Mouse (Mus musculus) forebrain, postnatal 0 days (tissue): ENCODE data around the gene Dpp6. TPM values are rescaled to one million over a fixed set of nuclear protein-coding genes. Genes with fewer than 3 reads are reported as not detected.

Experiments
- ATAC-seq: fragments of 200-750 bp; cut with Nextera tagmentation; 2 replicates; pipeline ENCODE4 v1.8.0; 2017; ENCODE audit warnings: mild to moderate bottlenecking, moderate library complexity
- DNase-seq: peaks from one replicate; pipeline ENCODE4 v3.0.0-alpha.2; 2015
- H3K27ac ChIP-seq: fragments of 300-500 bp; sonication (generic); 2 replicates; pipeline ENCODE4 v1.5.1; 2014; ENCODE audit warnings: low read depth, mild to moderate bottlenecking, antibody characterized with exemption, low read length, moderate library complexity, mixed read lengths
- H3K27me3 ChIP-seq: fragments of 300-500 bp; sonication (generic); 2 replicates; pipeline ENCODE4 v1.6.1; 2014; ENCODE audit warnings: mild to moderate bottlenecking, low read length, mixed read lengths; ENCODE audit not compliant: insufficient read depth
- H3K36me3 ChIP-seq: fragments of 300-500 bp; sonication (generic); 2 replicates; pipeline ENCODE4 v1.6.1; 2014; ENCODE audit warnings: mild to moderate bottlenecking, moderate library complexity; ENCODE audit not compliant: insufficient read depth
- H3K4me1 ChIP-seq: fragments of 300-500 bp; sonication (generic); 2 replicates; pipeline ENCODE4 v1.6.1; 2014; ENCODE audit warnings: antibody characterized with exemption; ENCODE audit not compliant: insufficient read depth
- H3K4me2 ChIP-seq: fragments of 300-500 bp; sonication (generic); 2 replicates; pipeline ENCODE4 v1.6.1; 2014; ENCODE audit warnings: low read depth, mild to moderate bottlenecking, moderate library complexity
- H3K4me3 ChIP-seq: fragments of 300-500 bp; sonication (generic); 2 replicates; pipeline ENCODE4 v1.5.1; 2014; ENCODE audit warnings: low read depth, low read length, mixed read lengths
- H3K9ac ChIP-seq: fragments of 300-500 bp; sonication (generic); 2 replicates; pipeline ENCODE4 v1.6.1; 2014; ENCODE audit warnings: mild to moderate bottlenecking
- H3K9me3 ChIP-seq: fragments of 300-500 bp; sonication (generic); 2 replicates; pipeline ENCODE4 v1.6.1; 2016; ENCODE audit warnings: low read length
- CTCF ChIP-seq: sonication (generic); IDR thresholded peaks from 2 replicates; pipeline ENCODE4 v1.5.1; 2016; ENCODE audit warnings: antibody characterized with exemption, control low read depth, low read depth
- WGBS: fragments of 180-500 bp; shearing (Covaris S2); extraction: QIAGEN DNeasy Blood & Tissue Kit; methylation state at CpG from one replicate; pipeline ENCODE4 v1.1.7; 2014; 5-methylcytosine and 5-hydroxymethylcytosine counted together
- polyA plus RNA-seq: library from polyadenylated mRNA; unstranded; fragments of >200 nt; fragmentation: Nextera tagmentation; extraction: Ambion mirVana; gene quantifications from 2 replicates; pipeline ENCODE4 v1.2.1, GENCODE M21; 2015
- total RNA-seq: library from RNA; depleted of rRNA; stranded (reverse); fragments of >200 nt; gene quantifications from 2 replicates; pipeline ENCODE4 v1.2.3, GENCODE M21; 2014

Dpp6 gene
- total and polyA plus RNA-seq, 2 experiments from 2014 or later = 58.4 to 116 TPM

DNA sequence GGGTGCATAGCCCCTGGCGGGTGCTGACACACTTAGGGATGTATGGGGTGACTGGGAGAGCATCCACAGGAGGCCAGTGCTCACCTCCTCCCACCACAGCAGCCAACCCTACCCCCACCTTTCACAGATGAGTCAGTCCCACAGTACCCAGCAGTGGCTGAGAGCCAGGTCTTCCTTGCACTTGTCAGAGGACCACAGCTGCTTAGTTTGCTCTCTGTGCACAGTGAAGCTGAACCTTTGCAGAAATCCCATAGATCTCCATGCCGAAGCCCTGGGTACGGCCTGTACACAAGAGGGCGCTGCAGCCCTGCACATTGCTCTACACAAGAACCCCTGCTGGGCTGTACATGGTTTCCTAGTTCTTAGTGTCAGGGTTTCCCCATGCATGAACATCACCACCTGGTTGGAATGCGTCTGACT, 860.3 kb downstream of the Dpp6 start:
- H3K9me3 ChIP-seq = no peaks in the 10 kb centered on the region
- H3K27me3 ChIP-seq = no peaks in the 10 kb centered on the region
- no peak overlapping the region for H3K4me2 ChIP-seq
- DNase-seq (no peak), ATAC-seq (peak; percentile 38; the same call in 1 of the 2 replicates)
- 59% methylated on average over 5 of the region's 5 CpGs for WGBS
- H3K4me3 ChIP-seq = no peak overlapping the region
- H3K36me3 ChIP-seq = no peaks in the 10 kb centered on the region; the same call in 1 of the 2 replicates
- no peaks in the 10 kb centered on the region for H3K4me1 ChIP-seq
- TF ChIP-seq CTCF = peak; percentile 57
- no peak overlapping the region for H3K9ac ChIP-seq
- no peak overlapping the region for H3K27ac ChIP-seq

DNA sequence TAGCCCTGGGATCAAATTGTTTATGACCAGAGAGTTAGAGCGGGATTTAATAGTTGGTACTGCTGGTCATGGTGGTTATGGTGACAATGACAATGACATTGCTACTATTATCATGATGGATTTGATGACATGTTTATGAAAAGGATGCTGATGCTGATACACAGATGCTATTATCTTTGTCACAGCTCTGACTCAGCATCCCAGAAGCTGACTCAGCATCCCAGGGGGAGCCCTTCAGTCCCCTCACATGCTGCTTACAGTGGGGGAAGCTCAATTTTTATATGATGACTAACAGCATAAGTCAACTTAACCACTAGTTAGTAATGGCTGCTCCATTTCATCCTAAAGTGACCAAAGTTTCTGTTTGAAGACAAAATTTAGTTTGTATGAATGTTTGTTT, 862.1 kb downstream of the Dpp6 start:
- TF ChIP-seq CTCF = no peak
- no peaks in the 10 kb centered on the region for H3K36me3 ChIP-seq
- no peak for DNase-seq
- H3K4me2 ChIP-seq = no peak overlapping the region
- no peak overlapping the region for H3K9ac ChIP-seq
- H3K4me3 ChIP-seq = no peak overlapping the region
- WGBS = 92% methylated on average over 1 of the region's 1 CpGs
- no peak for ATAC-seq
- H3K27ac ChIP-seq = no peak overlapping the region
- no peaks in the 10 kb centered on the region for H3K27me3 ChIP-seq
- no peaks in the 10 kb centered on the region for H3K4me1 ChIP-seq
- no peaks in the 10 kb centered on the region for H3K9me3 ChIP-seq

DNA sequence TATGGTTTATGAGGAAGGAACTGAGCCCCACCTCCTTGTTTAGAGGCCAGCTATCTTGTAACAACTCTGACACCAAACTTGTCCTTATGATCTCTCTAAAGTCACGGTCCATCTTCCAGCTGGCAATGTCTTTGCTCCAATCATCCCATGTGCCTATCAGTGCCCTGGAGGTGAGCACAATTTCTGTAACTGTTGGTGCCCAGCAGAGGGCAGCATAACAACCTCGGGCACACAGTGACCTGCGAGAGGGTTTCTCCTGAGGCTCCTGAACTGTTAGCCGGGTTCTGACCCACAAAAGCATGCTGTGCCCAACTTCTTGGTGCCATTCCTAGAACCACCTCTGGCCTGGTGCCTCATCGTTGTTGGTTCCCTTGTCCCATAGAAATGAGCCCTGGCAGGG, 863.5 kb downstream of the Dpp6 start:
- peak; percentile 61 for TF ChIP-seq CTCF
- 33% methylated on average over 5 of the region's 5 CpGs for WGBS
- Histone ChIP-seq H3K4me1 (no peaks in the 10 kb centered on the region), H3K36me3 (no peaks in the 10 kb centered on the region), H3K4me2 (no peak overlapping the region), H3K4me3 (no peak overlapping the region), H3K9ac (no peak overlapping the region), H3K27me3 (no peaks in the 10 kb centered on the region), H3K9me3 (no peaks in the 10 kb centered on the region), H3K27ac (no peak overlapping the region)
- ATAC-seq (no peak), DNase-seq (no peak)

DNA sequence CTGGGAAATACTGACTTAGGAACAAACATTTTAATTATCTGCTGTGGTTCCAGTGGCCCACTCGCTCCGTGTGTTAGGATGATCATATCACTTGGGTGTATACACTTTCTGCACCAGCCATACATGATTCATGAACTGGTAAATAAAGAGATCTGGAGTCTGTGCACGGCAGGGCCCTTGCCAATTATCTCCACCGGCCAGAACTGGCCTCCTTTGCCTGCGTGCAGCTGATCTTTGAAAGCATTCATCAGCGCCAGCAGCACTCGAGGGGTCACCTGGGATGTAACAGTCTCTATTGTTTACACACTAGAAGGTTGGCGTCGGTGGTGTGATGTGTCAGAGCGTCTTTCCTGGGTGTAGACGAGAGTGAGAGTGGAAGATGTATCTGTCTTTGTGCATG, 868.2 kb downstream of the Dpp6 start:
- no peaks in the 10 kb centered on the region for H3K4me1 ChIP-seq
- ATAC-seq (peak; percentile 33), DNase-seq (no peak)
- H3K4me2 ChIP-seq = no peak overlapping the region
- no peak overlapping the region for H3K27ac ChIP-seq
- H3K9ac ChIP-seq = no peak overlapping the region
- no peaks in the 10 kb centered on the region for H3K27me3 ChIP-seq
- no peak overlapping the region for H3K4me3 ChIP-seq
- no peaks in the 10 kb centered on the region for H3K36me3 ChIP-seq
- no peaks in the 10 kb centered on the region for H3K9me3 ChIP-seq
- TF ChIP-seq CTCF = no peak
- WGBS = 43% methylated on average over 11 of the region's 11 CpGs

DNA sequence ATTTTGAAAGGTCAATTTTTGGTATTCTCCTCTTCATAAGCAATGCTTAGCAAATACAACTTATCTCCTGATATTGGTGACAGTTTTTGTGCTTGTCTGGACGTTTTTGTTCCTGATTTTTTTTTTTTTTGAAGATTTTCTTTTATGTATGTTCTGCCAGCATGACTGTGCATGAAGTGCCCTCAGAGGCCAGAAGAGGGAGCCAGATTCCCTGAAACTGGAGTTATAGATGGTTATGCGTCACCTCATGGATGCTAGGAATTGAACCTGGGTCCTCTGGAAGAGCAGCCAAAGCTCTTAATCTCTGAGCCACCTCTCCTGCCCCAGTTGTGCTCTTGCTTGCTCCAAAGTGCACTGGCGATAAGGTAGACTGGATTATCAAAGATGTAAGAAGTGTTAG, 868.9 kb downstream of the Dpp6 start:
- Histone ChIP-seq H3K27me3 (no peaks in the 10 kb centered on the region), H3K9me3 (no peaks in the 10 kb centered on the region), H3K4me1 (no peaks in the 10 kb centered on the region), H3K4me3 (no peak overlapping the region), H3K4me2 (no peak overlapping the region), H3K27ac (no peak overlapping the region), H3K36me3 (no peaks in the 10 kb centered on the region), H3K9ac (no peak overlapping the region)
- 69% methylated on average over 3 of the region's 3 CpGs for WGBS
- TF ChIP-seq CTCF = 0 out of 2 replicates have a peak, but pooled peaks have one; percentile 23
- DNase-seq (no peak), ATAC-seq (no peak)

DNA sequence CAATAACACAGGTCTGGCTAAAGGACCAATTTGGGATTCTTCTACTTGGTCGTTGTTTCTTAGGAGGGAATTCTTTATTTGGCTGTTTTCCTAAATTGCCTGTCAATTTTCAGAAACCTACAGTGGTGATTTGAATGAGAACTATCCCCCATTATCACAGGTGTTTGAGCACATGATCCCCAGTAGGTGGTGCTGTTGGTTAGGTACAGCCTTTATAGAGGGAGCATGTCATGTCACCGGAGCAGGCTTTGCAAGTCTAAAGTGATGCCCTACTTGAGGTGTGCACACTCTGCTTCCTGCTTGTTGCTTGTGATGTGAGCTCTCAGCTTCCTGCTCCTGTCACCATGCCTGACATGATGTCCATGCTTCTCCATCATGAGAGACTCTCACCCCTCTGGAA, 870.3 kb downstream of the Dpp6 start:
- no peaks in the 10 kb centered on the region for H3K4me1 ChIP-seq
- ATAC-seq (no peak), DNase-seq (no peak)
- no peak overlapping the region for H3K27ac ChIP-seq
- 87% methylated on average over 2 of the region's 2 CpGs for WGBS
- H3K9me3 ChIP-seq = no peaks in the 10 kb centered on the region
- H3K27me3 ChIP-seq = no peaks in the 10 kb centered on the region
- no peak overlapping the region for H3K4me2 ChIP-seq
- TF ChIP-seq CTCF = peak; percentile 24; the same call in 1 of the 2 replicates
- no peaks in the 10 kb centered on the region for H3K36me3 ChIP-seq
- no peak overlapping the region for H3K4me3 ChIP-seq
- no peak overlapping the region for H3K9ac ChIP-seq

DNA sequence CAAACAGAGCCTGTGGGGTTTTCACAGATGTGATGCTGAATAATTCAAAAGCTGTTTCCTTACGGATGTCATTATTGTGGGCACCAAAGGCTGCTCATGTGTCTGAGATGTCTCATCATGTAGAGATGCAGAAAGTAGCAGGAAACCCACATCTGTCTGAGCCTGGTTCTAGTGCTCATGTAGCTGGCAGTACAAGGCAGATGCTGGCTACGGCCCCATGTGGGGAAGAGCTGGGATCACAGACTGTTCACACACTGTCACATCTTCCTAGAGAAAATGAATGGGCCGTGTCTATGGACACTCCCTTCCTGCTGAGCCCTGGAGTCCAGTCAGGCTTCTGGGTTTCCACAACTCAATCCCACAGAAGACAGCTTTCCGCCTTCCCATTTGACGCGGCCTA, 885.5 kb downstream of the Dpp6 start:
- no peak for ATAC-seq
- H3K4me3 ChIP-seq = no peak overlapping the region
- H3K27ac ChIP-seq = no peak overlapping the region
- peaks cover 2% of the 10 kb centered on the region; the same call in 1 of the 2 replicates for H3K36me3 ChIP-seq
- no peak overlapping the region for H3K4me2 ChIP-seq
- no peaks in the 10 kb centered on the region for H3K27me3 ChIP-seq
- no peak for DNase-seq
- H3K9me3 ChIP-seq = no peaks in the 10 kb centered on the region
- no peaks in the 10 kb centered on the region for H3K4me1 ChIP-seq
- 80% methylated on average over 6 of the region's 6 CpGs for WGBS
- H3K9ac ChIP-seq = no peak overlapping the region
- TF ChIP-seq CTCF = no peak

DNA sequence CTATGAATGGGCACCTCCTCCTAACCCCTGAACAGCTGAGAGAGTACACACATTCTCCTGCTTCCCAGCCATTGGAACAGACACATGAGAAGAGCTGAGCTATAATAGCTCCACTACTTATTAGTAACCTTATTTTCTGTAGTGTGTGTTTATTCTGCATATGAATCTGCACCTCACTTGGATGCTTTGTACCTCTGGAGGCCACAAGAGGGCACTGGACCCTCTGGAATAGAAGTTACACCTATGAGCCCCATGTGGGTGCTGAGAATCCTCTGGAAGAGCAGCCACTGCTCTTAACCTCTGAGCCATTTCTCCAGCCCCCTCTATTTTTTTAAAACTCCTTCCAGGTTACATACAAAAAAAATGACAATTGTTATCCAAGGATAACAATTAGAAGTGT, 888.0 kb downstream of the Dpp6 start:
- no peaks in the 10 kb centered on the region for H3K9me3 ChIP-seq
- peak; percentile 11; the same call in 1 of the 2 replicates for TF ChIP-seq CTCF
- no peak overlapping the region for H3K4me2 ChIP-seq
- H3K4me3 ChIP-seq = no peak overlapping the region
- H3K27me3 ChIP-seq = no peaks in the 10 kb centered on the region
- no peak for DNase-seq
- H3K36me3 ChIP-seq = peaks cover 8% of the 10 kb centered on the region; the same call in 1 of the 2 replicates
- H3K9ac ChIP-seq = no peak overlapping the region
- H3K27ac ChIP-seq = no peak overlapping the region
- no peak for ATAC-seq
- no peaks in the 10 kb centered on the region for H3K4me1 ChIP-seq
